Mouse (Mus musculus): ENCODE measurements around the gene Lpar6. TPM values are rescaled to one million over a fixed set of nuclear protein-coding genes. Genes with fewer than 3 reads are reported as not detected.

Lpar6 gene
- polyA plus RNA-seq, 1 experiment: 1.0 TPM

DNA sequence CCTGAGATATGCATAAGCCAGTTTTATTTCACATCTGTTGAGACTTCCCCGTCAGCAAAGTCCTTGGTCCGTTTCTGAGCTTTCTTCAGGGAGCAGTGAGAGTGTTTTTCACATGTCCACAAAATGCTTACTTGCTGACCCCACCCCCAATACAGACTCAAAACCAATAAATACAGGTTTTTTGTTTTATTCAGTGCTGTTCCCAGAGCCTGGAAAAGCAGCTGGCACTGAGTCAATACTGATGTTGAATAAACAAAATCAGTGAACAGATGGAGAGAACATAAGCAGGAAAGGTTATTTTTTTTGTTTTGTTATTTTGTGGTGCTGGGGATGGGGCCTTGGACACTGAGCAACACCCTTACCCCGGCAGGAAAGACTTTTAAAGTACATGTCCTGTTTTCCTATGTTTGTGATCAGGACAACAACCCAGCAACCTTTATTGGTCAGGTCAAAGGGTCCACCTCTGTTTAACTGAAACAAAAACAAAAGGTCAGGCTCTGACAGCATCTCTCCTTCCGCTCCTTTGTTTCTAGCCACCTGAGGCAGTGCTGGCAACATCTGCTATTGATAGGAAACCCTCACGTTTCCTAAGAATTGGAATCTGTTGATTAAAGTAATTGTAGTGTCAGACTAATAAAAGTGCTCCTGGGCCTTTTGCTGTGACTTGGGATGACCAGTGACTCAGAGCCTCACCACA is 6.3 kb upstream of the Lpar6 start:
- Histone ChIP-seq H3K36me3 (ENCODE audit: control insufficient read depth, insufficient read depth) (no peaks in the 10 kb centered on the region), H3K4me3 (ENCODE audit: insufficient read depth, poor library complexity, severe bottlenecking) (no peak overlapping the region), H3ac (ENCODE audit: control insufficient read depth, insufficient read length, low read depth) (no peak overlapping the region), H3K27me3 (ENCODE audit: control insufficient read depth, insufficient read depth, insufficient read length) (no peaks in the 10 kb centered on the region), H3K79me3 (ENCODE audit: low read depth) (no peaks in the 10 kb centered on the region), H3K79me2 (ENCODE audit: control insufficient read depth, insufficient read depth) (no peaks in the 10 kb centered on the region)
- TF ChIP-seq CEBPB (IDR thresholded peaks at IDR 0.05; ENCODE audit: low read depth): no peak

DNA sequence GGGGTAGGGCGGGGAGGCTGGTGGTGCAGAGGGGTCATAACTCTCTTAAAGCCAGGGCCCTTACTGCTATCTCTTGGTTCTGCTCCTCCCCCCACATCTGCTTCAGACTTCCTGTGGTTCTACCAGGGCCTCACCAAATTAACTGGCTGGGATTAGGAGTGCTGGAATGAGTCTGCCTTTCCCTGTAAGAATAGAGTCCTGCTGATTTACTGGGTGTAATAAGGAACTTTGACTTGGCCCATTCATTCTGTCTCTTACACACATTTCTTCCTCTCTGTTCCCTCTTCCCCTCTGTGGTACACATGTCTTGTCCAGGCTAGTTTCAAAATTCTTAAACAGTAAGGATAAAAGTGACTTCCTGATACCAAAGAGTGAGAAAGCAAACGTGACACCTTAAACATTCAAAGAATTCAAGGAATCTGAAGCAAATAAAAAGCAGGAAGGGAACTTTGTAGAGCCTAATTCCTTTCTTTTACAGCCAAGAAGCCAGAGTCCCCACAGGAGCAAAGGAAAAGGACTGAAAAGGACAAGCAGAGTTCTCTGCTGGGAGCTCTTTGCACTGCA is 3.1 kb upstream of the Lpar6 start:
- no peaks in the 10 kb centered on the region for H3K27me3 ChIP-seq (ENCODE audit: control insufficient read depth, insufficient read depth, insufficient read length)
- H3K79me2 ChIP-seq (ENCODE audit: control insufficient read depth, insufficient read depth): peaks cover 17% of the 10 kb centered on the region
- no peak overlapping the region for H3K4me3 ChIP-seq (ENCODE audit: insufficient read depth, poor library complexity, severe bottlenecking)
- no peak overlapping the region for H3ac ChIP-seq (ENCODE audit: control insufficient read depth, insufficient read length, low read depth)
- TF ChIP-seq FOSL1 (IDR thresholded peaks at IDR 0.05; ENCODE audit: insufficient read depth, low read length, poor library complexity, severe bottlenecking) (no peak), MYOG (IDR thresholded peaks at IDR 0.05; ENCODE audit: control insufficient read depth, extremely low read depth, insufficient read length) (no peak), MYOD1 (IDR thresholded peaks at IDR 0.05; ENCODE audit: control insufficient read depth, insufficient read length, low read depth) (no peak), CTCF (IDR thresholded peaks at IDR 0.05; ENCODE audit: control insufficient read depth, insufficient read depth, insufficient read length) (no peak), MAX (IDR thresholded peaks at IDR 0.05) (peak; percentile 26), USF1 (IDR thresholded peaks at IDR 0.05; ENCODE audit: low read depth) (no peak), CEBPB (IDR thresholded peaks at IDR 0.05; ENCODE audit: low read depth) (no peak)
- H3K79me3 ChIP-seq (ENCODE audit: low read depth): peaks cover 11% of the 10 kb centered on the region
- H3K36me3 ChIP-seq (ENCODE audit: control insufficient read depth, insufficient read depth): no peaks in the 10 kb centered on the region

DNA sequence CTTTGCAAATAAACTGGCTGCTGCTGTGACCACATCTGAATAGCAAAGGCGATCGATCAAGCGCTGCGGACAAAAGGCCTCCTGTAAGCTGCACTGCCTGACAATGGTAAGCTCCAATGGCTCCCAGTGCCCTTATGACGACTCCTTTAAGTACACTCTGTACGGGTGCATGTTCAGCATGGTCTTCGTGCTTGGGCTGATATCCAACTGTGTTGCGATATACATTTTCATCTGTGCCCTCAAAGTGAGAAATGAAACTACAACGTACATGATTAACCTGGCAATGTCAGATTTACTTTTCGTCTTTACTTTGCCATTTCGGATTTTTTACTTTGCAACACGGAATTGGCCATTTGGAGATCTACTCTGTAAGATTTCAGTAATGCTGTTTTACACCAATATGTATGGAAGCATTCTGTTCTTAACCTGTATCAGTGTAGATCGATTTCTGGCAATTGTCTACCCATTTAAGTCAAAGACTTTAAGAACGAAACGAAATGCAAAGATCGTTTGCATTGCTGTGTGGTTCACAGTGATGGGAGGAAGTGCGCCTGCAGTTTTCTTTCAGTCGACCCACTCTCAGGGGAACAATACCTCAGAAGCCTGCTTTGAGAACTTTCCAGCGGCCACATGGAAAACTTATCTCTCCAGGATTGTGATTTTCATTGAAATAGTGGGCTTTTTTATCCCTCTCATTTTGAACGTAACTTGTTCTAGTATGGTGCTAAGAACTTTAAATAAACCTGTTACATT is 979 bp downstream of the Lpar6 start:
- Histone ChIP-seq H3K36me3 (ENCODE audit: control insufficient read depth, insufficient read depth) (peaks cover 6% of the 10 kb centered on the region), H3K79me3 (ENCODE audit: low read depth) (peaks cover 26% of the 10 kb centered on the region), H3K4me3 (ENCODE audit: insufficient read depth, poor library complexity, severe bottlenecking) (peak overlapping the region; percentile 61), H3ac (ENCODE audit: control insufficient read depth, insufficient read length, low read depth) (peak overlapping the region; percentile 83), H3K79me2 (ENCODE audit: control insufficient read depth, insufficient read depth) (peaks cover 37% of the 10 kb centered on the region), H3K27me3 (ENCODE audit: control insufficient read depth, insufficient read depth, insufficient read length) (no peaks in the 10 kb centered on the region)
- TF ChIP-seq CEBPB (IDR thresholded peaks at IDR 0.05; ENCODE audit: low read depth) (no peak), USF1 (IDR thresholded peaks at IDR 0.05; ENCODE audit: low read depth) (no peak), MAX (IDR thresholded peaks at IDR 0.05) (no peak), MYOD1 (IDR thresholded peaks at IDR 0.05; ENCODE audit: control insufficient read depth, insufficient read length, low read depth) (no peak), MYOG (IDR thresholded peaks at IDR 0.05; ENCODE audit: control insufficient read depth, extremely low read depth, insufficient read length) (no peak), FOSL1 (IDR thresholded peaks at IDR 0.05; ENCODE audit: insufficient read depth, low read length, poor library complexity, severe bottlenecking) (no peak), CTCF (IDR thresholded peaks at IDR 0.05; ENCODE audit: control insufficient read depth, insufficient read depth, insufficient read length) (no peak)

DNA sequence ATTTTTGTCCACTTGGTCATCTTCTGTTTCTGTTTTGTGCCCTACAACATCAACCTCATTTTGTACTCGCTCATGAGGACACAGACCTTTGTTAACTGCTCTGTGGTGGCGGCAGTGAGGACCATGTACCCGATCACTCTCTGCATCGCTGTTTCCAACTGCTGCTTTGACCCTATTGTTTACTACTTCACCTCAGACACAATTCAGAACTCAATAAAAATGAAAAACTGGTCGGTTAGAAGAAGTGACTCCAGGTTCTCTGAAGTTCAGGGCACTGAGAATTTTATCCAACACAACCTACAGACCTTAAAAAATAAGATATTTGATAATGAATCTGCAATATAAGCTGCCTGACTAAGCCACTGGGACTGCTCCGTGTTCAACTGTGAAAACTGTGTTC is 1.6 kb downstream of the Lpar6 start:
- peaks cover 6% of the 10 kb centered on the region for H3K36me3 ChIP-seq (ENCODE audit: control insufficient read depth, insufficient read depth)
- TF ChIP-seq USF1 (IDR thresholded peaks at IDR 0.05; ENCODE audit: low read depth) (no peak), MYOG (IDR thresholded peaks at IDR 0.05; ENCODE audit: control insufficient read depth, extremely low read depth, insufficient read length) (no peak), FOSL1 (IDR thresholded peaks at IDR 0.05; ENCODE audit: insufficient read depth, low read length, poor library complexity, severe bottlenecking) (no peak), MYOD1 (IDR thresholded peaks at IDR 0.05; ENCODE audit: control insufficient read depth, insufficient read length, low read depth) (no peak), CEBPB (IDR thresholded peaks at IDR 0.05; ENCODE audit: low read depth) (no peak), MAX (IDR thresholded peaks at IDR 0.05) (no peak), CTCF (IDR thresholded peaks at IDR 0.05; ENCODE audit: control insufficient read depth, insufficient read depth, insufficient read length) (no peak)
- H3K79me3 ChIP-seq (ENCODE audit: low read depth): peaks cover 26% of the 10 kb centered on the region

DNA sequence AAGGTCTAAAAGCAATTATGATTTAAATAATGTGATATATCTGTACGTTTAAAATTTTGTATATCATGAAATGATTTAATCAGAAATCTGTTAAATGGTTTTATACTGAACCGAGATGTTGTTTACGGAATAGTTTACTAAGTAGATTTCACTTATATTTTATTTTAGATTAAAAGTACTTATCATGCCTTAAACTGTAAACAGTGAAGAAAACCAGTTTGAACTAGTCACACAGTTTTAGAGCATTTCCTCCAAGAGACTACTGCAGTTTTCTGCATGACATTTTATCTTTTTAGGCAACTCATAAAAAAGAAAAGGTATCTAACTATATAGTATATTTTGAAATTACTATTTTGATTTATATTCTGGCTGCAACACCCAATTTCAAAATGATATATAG is 2.2 kb downstream of the Lpar6 start:
- peaks cover 6% of the 10 kb centered on the region for H3K36me3 ChIP-seq (ENCODE audit: control insufficient read depth, insufficient read depth)
- no peak overlapping the region for H3ac ChIP-seq (ENCODE audit: control insufficient read depth, insufficient read length, low read depth)
- H3K79me3 ChIP-seq (ENCODE audit: low read depth): peaks cover 26% of the 10 kb centered on the region
- H3K79me2 ChIP-seq (ENCODE audit: control insufficient read depth, insufficient read depth): peaks cover 37% of the 10 kb centered on the region
- peak overlapping the region; percentile 61 for H3K4me3 ChIP-seq (ENCODE audit: insufficient read depth, poor library complexity, severe bottlenecking)
- no peaks in the 10 kb centered on the region for H3K27me3 ChIP-seq (ENCODE audit: control insufficient read depth, insufficient read depth, insufficient read length)
- TF ChIP-seq CEBPB (IDR thresholded peaks at IDR 0.05; ENCODE audit: low read depth) (no peak), USF1 (IDR thresholded peaks at IDR 0.05; ENCODE audit: low read depth) (no peak), MYOG (IDR thresholded peaks at IDR 0.05; ENCODE audit: control insufficient read depth, extremely low read depth, insufficient read length) (no peak)

More for the DNA sequence above, 1.6 kb downstream of the Lpar6 start:
- H3K27me3 ChIP-seq (ENCODE audit: control insufficient read depth, insufficient read depth, insufficient read length): no peaks in the 10 kb centered on the region
- peaks cover 37% of the 10 kb centered on the region for H3K79me2 ChIP-seq (ENCODE audit: control insufficient read depth, insufficient read depth)
- peak overlapping the region; percentile 61 for H3K4me3 ChIP-seq (ENCODE audit: insufficient read depth, poor library complexity, severe bottlenecking)
- H3ac ChIP-seq (ENCODE audit: control insufficient read depth, insufficient read length, low read depth): peak overlapping the region; percentile 41

All from C2C12 (cell line).